ENCODE assay signal across 32 mouse cellular contexts in genomic region chr6:128577301-128577700, GRCm38 (mm10). TPM values are rescaled to one million over a fixed set of nuclear protein-coding genes. Genes with fewer than 3 reads are reported as not detected.
"Had no signal": no experiment of that assay in that cellular context is flagged by ENCODE, and none has a peak within 500 bp of the region (broad histone marks: within the 10 kb centered on the region; RNA-seq: fewer than 3 reads in every experiment).

No protein-coding gene starts in this region.

- ATAC-seq: hindbrain, postnatal 0 days; intestine, embryonic 16.5 days had no signal

- DNase-seq: gastrocnemius, adult 2 months; gastrocnemius, postnatal 10 days; gastrocnemius, postnatal 25 days; heart, adult 11 months; heart, adult 2 months; heart, postnatal 14 days; heart, postnatal 36 days; kidney, adult 11 months; kidney, adult 2 months; kidney, adult 9 months; kidney, postnatal 14 days; kidney, postnatal 36 days; layer of hippocampus, adult 9-11 months; layer of hippocampus, postnatal 36 days; left cerebral cortex, postnatal 4 days had no signal

- H3K4me3 ChIP-seq: gastrocnemius, adult 2 months; heart, adult 2 months; heart, embryonic 13.5 days; heart, embryonic 15.5 days; hindbrain, embryonic 13.5 days; hindbrain, embryonic 15.5 days; kidney, embryonic 15.5 days; limb, embryonic 13.5 days; limb, embryonic 15.5 days had no signal

- H3K4me1 ChIP-seq: heart, embryonic 13.5 days; heart, embryonic 15.5 days; hindbrain, embryonic 13.5 days; hindbrain, embryonic 15.5 days; limb, embryonic 13.5 days; limb, embryonic 15.5 days had no signal

- H3K4me2 ChIP-seq: heart, embryonic 11.5 days; heart, embryonic 13.5 days; heart, embryonic 15.5 days; hindbrain, embryonic 13.5 days; hindbrain, embryonic 15.5 days; kidney, embryonic 15.5 days; limb, embryonic 13.5 days; limb, embryonic 15.5 days; liver, embryonic 11.5 days had no signal

- H3K36me3 ChIP-seq: heart, embryonic 13.5 days; heart, embryonic 15.5 days; hindbrain, embryonic 13.5 days; hindbrain, embryonic 15.5 days; kidney, embryonic 15.5 days; limb, embryonic 13.5 days; limb, embryonic 15.5 days had no signal

- H3K9ac ChIP-seq: heart, embryonic 13.5 days; heart, embryonic 15.5 days; hindbrain, embryonic 13.5 days; hindbrain, embryonic 15.5 days; kidney, embryonic 15.5 days; limb, embryonic 13.5 days; limb, embryonic 15.5 days had no signal

- H3K27me3 ChIP-seq: heart, embryonic 13.5 days; heart, embryonic 15.5 days; hindbrain, embryonic 13.5 days; hindbrain, embryonic 15.5 days; kidney, embryonic 15.5 days; limb, embryonic 13.5 days; limb, embryonic 15.5 days had no signal

- H3K9me3 ChIP-seq: heart, embryonic 13.5 days; heart, embryonic 15.5 days; hindbrain, embryonic 13.5 days; hindbrain, embryonic 15.5 days; kidney, embryonic 15.5 days; limb, embryonic 13.5 days; limb, embryonic 15.5 days had no signal

- H3K27ac ChIP-seq: gastrocnemius, adult 2 months; heart, adult 2 months; heart, embryonic 13.5 days; heart, embryonic 15.5 days; hindbrain, embryonic 13.5 days; hindbrain, embryonic 15.5 days; hindbrain, postnatal 0 days; kidney, embryonic 15.5 days; kidney, postnatal 0 days; limb, embryonic 13.5 days; limb, embryonic 15.5 days had no signal

RNA-seq across cellular contexts. Expression of gene A2ml1, which starts 4.1 kb away (rescaled TPM):
- polyA plus RNA-seq: heart, embryonic 11.5 days; hindbrain, embryonic 11.5 days; kidney, adult 2 months; limb, embryonic 11.5 days; limb, embryonic 13.5 days had no signal

RNA-seq across cellular contexts. Expression of gene Klrb1a, which starts 46.0 kb away (rescaled TPM):
- polyA plus RNA-seq: frontal cortex, adult 2 months; heart, embryonic 11.5 days; heart, embryonic 13.5 days; heart, embryonic 15.5 days; heart, postnatal 0 days; hindbrain, embryonic 11.5 days; hindbrain, embryonic 13.5 days; hindbrain, embryonic 15.5 days; hindbrain, postnatal 0 days; intestine, embryonic 14.5 days; intestine, embryonic 16.5 days; kidney, embryonic 15.5 days; limb, embryonic 11.5 days; limb, embryonic 13.5 days; limb, embryonic 15.5 days had no signal

RNA-seq across cellular contexts. Expression of gene Pzp, which starts 50.8 kb away (rescaled TPM):
- polyA plus RNA-seq: frontal cortex, adult 2 months; hindbrain, embryonic 11.5 days; intestine, embryonic 14.5 days; limb, embryonic 13.5 days had no signal
